Mouse (Mus musculus): Measurements from ENCODE around the gene Akr1c21.

GRCm38 (mm10) chr13:4608961-4609409, 35.1 kb downstream of the Akr1c21 start, which contains the start of gene Akr1e1:
- TF ChIP-seq CTCF (IDR thresholded peaks at IDR 0.05) (no peak), EP300 (IDR thresholded peaks at IDR 0.05) (peak; percentile 55)

Data from lung, postnatal 0 days (tissue).